Mouse (Mus musculus): ENCODE data around the gene Gm8356.
"Not testable (repeated sequence)": the region's sequence is repeated elsewhere in the genome, so short reads cannot be mapped to it uniquely, and the experiment has no call there.

The Gm8356 gene

DNA sequence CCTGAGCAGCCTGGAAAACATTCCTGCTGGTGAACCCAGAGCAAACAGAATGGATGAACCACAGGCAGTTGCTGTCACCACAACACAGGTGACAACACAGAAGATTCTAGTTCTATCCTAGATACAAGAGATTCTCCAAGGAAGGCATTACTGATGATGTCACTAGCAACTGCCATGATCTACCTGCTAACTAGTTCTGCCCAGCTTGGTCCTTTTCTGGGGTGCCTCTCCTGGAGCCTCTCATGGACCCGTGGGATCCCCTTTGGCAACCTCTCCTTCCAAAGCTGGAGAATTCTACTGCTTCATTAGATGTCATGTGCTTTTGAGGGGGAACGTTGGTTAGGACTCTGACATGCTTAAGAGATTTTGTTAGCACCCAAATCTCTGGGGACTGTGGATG is at the start of gene Gm8356:
Gene Gm8356, minus strand, starts transcription at position 101 of the 400 bp plus-strand sequence.
- DNase-seq, result not testable (repeated sequence)

DNA sequence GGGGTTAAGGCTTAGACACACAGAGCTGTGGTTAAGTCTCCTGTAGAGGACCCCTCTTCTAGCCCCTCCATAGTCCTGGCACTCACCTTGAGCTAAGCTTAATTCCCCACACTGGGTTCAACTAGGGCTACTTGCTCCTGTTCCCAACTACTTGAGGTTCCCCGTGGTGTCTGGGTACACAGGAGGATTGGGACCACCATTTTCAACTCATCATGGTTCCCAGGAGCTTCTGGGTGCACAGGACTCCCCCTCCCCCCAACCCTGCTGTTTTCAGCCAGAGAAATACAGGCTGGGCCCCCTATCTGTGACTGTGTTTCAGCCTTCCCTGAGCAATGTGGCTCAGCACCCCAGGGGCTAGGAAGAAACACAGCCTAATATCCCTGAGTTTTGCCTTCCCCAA is 50.8 kb downstream of the Gm8356 start:
- not testable (repeated sequence) for DNase-seq

DNA sequence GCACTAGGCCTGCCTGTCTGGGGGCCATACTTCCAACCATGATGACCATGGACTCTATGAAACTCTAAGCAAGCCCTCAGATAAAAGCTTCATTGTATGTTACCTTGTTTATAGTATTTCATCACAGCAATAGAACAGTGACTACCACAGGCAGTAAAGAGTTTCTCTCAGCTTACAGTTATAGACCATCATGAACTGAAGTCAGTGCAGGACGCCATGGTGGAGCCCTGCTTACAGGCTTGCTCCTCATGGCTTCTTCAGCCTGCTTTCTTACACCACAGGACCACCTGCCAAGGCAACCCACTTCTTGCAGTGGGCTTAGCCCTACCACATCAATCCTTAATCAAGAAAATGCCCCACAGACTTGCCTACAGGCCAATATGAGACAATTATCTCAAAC is 51.5 kb downstream of the Gm8356 start:
- DNase-seq, result not testable (repeated sequence)

DNA sequence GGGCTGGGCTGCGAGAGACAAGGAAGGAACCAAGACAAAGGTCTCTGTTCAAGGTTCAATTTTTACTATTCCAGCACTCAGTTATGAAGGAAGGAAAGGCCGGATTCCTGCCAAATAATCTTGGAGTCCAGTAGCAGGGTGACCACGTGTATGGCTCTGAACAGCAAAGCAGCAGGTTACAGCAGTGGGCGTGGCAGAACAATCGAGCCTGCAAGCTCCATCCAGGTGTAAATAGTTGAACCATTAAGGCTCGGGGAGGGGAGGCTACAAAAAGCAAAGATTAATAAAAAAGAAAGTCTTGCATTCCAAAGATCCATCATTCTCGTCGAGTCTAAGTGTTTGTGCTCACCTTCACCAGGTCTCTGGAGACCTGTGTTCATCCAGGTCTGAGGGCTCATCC is 55.0 kb downstream of the Gm8356 start:
- DNase-seq, result not testable (repeated sequence)
